Mouse (Mus musculus): ENCODE results near the gene Vwa2.

Vwa2 gene

GRCm38 (mm10) chr19:56950818-56951217 is 76.8 kb downstream of the Vwa2 start:
- no peak for DNase-seq

GRCm38 (mm10) chr19:56953856-56954255 is 79.8 kb downstream of the Vwa2 start:
- no peak for DNase-seq

- DNase-seq: no peak
These were observed 80.8 kb downstream of the Vwa2 start for GRCm38 (mm10) chr19:56954857-56955256.

GRCm38 (mm10) chr19:56955568-56956513 is 81.8 kb downstream of the Vwa2 start:
- no peak for DNase-seq

GRCm38 (mm10) chr19:56958011-56958410 is 84.0 kb downstream of the Vwa2 start:
- DNase-seq: no peak

GRCm38 (mm10) chr19:56958582-56959021 is 84.6 kb downstream of the Vwa2 start:
- no peak for DNase-seq

- DNase-seq: no peak
These were observed 85.0 kb downstream of the Vwa2 start for GRCm38 (mm10) chr19:56959057-56959456.

DNA sequence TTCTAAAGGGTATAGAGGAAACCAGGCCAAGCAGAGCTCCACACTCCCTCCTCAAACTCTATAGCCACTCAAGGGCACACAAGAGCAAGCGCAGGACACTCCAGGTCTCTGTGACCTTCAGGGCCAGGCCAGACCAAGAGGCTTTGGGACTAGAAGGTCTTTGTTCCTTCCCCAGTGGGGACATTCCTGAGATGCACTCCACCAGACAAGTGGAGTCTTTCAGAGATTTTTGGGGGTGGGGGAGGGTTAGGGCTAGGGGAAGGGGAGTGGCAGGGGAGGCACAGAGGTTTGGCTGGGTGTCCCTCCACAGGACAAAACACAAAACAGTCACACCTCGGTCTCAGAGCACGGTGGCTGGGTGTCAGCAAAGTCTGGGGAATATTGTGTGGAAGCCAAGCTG is 85.6 kb downstream of the Vwa2 start:
- DNase-seq: no peak

Measured in lung, adult 18-20 months (tissue).